Mouse (Mus musculus) cerebellum, postnatal 4 days (tissue): Measurements from ENCODE around the gene Zeb2.

Experiments
- DNase-seq, 2 experiments: peaks; one replicate each; pipeline ENCODE4 v3.0.0; 2022; ENCODE audit warnings: low spot score in 2 of 2, mixed read lengths in 1 of 2

Gene Zeb2

DNA sequence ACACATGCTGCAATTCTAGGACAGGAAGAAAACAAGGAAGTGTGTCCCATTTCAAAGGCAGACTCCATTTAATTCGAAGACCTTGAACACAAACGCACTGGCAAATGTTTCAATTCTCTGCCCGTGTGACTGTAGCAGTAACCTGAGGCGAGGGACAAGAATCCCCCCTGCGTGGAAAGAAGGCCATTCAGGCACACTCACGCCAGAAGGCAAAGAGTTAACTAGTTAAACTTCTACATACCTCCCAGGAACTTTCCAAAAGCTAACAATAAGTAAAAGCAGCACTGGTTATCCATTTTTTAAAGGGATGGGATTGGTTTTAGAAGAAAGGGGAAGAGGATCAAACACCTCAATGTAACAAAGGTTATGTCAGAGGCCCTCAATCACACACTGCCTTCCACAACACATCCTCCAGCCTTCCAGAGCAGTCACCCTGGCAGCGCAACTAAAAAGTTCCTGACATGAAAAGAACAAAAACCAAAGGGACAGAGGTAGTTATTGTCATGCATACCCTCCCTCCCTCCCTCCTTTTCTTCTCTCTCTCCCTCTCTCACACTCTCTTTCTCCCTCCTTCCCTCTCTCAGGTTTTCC, 53.8 kb downstream of the Zeb2 start:
- no peak for DNase-seq

DNA sequence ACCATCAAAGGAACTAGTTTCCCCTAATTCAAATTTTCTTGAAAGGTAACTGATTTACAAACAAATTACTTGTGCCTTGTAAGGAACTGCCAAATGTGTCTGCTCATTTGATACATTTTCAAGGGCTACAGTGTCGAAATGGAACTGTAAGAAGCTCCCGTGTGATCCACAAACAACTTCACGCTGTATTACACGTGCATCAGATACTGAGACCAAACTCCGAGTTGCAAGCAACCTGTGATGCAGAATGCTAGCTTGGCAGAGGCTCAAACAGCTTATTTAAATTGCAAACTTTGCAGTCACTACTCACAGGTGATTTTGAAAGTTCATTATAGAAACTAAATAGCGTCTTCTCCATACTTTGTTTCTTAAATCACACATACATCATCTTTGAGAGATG, 55.1 kb downstream of the Zeb2 start:
- DNase-seq: no peak

GRCm38 (mm10) chr2:45060768-45061167, 56.4 kb downstream of the Zeb2 start:
- no peak for DNase-seq

DNA sequence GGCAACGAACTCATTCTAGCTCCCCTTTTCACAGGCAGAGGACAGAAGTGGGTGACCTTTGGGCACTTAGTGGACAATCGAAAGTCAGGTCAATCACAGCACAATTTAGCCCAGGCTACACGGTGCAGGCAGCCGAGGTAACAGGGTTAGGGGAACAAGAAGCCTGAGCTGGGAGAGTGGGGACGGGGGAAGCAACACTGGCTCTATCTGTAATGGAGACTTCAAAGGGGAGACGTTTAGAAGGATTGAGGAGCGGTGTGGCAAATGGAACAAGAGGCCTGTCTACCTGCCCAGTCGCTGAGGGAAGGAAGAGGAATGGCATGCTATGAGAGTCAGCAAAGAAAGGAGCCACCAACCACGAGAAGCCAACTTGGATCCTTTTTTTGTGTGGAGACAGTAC, 57.0 kb downstream of the Zeb2 start:
- no peak for DNase-seq

DNA sequence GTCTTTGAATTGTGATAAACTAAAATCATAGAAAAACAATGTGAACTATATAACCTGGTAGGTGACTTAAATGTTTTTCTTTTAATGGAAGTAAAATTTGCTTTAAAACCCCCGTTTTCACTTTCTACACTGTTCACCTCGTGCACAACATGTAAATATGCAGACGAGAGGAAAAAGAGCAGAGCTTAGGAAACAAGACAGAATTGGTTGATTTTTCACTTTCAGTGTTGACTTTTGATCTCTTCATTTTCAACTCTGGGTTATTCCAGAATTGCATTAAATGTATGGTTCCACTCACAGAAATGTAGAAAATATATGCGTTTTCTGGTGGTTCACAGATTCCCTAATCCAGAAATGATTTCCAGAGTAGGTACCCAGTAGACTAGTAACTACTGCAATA, 57.6 kb downstream of the Zeb2 start:
- no peak for DNase-seq

GRCm38 (mm10) chr2:45059010-45059409, 58.2 kb downstream of the Zeb2 start:
- DNase-seq: no peak

DNA sequence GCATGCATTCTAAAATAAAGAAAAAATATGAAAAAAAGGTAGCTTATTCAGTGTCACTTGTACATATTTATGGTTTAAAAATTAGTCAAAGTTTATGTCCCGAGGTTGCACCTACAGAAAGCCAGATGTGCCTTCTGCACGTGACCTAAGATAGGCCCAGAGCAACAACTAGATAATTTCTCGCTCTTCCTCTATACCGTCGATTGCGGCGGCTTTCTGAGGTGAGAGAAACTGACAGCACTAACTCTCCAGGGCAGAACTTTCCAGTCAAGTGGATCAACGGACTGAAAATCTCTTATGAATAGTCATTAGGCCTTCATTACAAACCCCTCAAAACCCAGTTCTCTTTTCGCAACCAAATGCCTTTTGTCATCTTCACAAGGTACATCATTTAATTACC, 59.0 kb downstream of the Zeb2 start:
- no peak for DNase-seq

DNA sequence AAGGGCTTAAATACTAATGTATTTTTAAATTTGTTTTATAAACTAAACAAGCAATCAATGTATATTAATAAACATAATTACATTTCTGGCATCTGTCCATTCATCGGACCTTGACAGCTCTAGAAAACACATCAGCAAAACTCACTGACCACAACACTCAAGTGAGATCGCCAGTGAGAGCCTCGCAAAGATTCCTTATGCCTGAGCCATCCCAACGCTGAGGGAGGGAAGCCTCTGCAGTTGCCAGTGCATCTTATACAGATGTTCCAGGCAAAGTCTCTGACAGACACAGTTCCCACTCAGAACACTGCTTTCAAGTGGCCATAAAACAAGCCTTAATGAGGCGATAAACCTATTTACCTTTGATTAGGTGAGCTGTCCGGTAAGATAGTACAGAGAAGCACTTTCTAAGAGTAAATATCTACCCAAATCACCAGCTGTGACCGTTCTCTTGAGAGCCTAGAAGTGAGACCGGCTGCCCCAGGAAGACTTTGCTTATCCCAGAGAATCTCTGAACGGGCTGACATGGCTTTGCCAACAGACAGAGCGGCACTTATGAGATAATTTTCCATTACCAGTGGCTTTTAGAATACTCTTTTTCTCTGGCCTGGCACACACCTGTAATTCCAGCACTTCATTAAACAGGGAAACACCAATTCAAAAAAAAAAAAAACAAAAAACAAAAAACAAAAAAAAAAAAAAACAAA, 60.2 kb downstream of the Zeb2 start:
- no peak for DNase-seq

- no peak for DNase-seq
Observed at GRCm38 (mm10) chr2:45055926-45056325, 61.3 kb downstream of the Zeb2 start.

DNA sequence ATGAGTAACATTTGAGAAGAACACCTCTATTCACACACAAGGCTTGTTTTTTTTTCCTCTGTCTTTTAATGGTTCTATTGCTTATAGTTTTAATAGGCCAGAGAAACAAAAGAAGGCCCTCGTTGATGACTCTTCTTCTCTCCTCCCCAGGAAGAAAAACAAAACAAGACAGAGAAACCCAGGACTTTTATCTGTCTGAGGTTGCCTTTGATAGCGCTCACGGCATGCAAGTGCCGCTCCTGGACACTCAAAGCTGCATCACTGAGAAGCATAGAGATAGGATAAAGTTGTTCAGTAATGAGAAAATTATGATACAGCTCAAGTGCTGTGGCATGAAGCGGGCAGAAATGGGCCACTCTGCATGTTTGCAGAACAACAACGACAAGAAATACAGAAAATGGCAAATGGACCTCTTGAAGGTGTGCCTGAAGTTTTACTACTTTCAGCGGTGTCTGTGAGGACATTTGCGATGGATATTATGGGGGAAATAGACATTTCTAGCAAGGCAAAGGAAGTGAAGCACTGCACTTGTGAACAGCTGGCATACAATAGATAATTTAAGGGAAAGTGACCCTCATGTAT, 62.1 kb downstream of the Zeb2 start:
- no peak for DNase-seq

DNA sequence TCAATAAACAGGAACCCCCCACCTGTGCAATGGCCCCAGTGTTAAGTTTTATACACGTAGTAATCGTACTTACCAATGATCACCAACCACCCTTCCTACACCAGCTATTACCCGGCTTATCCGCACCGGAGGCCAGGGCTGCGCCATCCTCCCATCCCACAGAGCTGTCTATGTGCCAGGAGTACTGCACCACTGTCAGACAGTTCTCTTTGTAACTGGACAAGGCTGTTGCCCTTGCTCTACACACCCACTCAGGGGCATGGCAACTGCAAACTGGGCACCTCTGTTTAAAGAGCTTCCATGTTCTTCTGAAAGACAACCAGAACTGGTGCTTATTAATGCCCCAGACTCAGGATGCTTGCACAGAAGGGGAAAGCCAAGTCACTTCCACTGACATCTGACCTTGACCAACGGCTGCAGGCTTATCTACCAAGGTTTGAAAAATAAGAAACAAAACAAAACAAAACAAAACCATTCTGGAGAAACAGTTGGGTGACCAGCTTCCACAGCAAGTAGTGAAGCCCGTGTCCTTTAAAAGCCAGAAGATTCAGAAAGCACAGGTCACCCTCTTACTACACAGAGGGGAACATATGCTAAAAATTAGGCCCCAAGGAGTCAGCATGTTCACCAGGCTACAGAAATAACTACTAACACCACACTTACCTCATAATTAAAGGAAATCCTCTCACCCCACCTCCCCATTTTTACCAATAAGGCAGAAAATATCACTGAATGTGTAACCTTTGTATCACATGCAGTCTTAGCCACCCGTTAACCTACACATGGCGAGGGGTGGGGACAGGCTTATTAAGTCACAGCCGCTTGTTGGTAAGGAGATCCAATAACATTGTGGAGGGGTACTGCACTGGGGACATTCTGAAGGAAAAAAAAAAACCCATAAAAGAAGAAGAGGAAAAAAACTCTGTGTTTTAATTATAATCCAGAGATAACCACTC, 62.8 kb downstream of the Zeb2 start:
- DNase-seq: no peak

DNA sequence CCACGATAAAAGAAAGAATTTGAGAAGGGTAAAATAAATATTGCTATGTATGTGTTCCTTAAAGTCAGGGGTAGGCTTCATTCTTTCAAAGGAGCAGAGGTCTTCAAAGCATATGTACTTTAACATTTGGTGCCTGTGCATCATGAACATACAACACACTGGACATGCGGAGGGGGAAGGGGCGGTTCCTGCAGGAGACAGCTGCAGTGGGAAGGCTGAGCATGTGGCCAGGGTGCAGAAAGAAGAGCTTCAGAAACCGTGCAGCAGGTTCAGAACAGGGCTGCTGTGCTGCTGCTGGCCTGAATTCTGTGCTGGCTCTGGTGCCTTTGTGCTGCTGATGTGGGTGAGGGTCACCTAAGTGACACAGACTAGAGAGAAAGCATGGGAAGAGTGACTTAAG, 64.6 kb downstream of the Zeb2 start:
- DNase-seq: no peak

DNA sequence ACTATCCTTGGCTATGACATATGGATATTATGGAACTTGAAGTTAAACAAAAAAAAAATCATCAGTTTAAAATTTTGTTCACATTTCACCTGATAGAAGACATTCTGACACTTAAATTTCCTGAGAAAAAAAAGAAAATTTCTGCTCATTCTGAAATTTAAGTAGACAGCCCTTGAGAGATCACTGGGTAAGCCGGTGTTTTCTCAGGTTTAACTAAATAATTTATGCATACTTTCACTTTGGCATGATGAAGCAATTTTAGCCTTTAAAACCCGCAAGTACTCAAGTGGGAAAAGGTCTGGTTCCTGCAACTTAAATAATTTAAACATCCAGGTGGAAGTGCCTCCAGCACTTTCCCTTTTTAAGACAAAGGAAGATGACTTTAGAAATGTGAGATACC, 65.9 kb downstream of the Zeb2 start:
- no peak for DNase-seq

DNA sequence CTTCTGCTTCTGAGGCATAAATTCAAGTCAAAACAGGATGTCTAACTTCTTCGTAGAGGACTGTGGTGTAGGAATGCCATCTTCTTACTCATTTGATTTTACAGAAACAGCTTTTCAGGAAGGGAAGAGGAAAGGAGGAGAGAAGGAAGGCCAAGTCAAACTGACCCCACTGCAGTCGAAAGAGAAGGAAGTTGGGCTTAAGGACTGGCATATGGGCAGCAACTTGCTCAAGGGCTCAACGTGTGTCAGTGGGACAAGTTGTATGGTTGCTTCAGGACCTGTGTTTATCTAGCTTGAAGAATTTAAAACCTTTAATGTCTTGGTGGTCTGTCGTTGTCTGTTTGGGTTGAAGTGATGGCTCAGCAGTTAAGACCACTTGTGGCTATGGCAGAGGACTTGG, 67.3 kb downstream of the Zeb2 start:
- DNase-seq: no peak

DNA sequence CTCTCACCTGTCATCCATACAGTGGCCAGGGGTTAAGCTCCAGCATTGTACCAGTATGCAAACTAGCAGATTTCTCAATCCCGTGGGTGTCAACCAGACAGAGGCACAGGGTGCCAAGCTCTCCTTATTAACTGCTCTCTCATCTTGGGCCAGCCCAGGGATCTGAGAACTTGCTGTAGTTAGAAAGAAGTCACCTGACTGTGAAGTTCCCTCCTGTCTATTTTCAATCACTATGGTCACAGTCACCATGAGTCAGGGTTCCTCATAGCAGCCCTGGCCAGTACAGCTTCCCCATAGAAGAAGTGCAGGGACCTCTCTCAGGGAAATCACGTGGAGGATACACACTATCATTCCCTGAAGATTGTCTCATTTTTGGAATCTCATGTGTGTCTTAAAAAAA, 67.9 kb downstream of the Zeb2 start:
- no peak for DNase-seq

DNA sequence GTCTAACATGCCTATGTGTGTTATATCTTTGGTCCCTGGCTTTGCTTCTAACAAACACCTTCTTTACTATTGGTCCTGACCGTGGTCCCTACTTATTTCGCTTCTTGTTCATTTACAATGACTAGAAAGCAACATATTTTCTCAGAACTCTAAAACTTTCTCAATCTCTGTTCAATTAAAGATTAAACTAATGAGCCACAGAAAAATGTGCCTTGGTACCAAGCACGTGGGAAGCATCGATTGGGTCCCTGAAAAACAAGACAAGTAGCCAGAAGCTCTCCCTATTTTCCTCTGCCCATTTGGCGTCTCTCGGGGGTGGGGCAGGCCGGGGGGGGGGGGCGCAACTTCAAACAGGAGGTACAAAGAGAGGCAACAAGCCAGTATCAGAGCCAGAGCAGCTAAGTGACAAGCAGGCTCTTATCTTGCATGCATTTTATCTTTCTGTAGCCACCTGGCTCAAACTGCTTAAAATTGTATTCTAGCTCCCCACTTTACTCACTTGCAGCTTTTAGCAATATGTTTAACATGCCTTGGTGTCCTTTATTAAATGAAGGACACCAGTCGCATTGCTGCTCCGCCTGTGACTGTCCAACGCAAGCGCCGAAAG, 76.4 kb downstream of the Zeb2 start:
- DNase-seq: no peak

DNA sequence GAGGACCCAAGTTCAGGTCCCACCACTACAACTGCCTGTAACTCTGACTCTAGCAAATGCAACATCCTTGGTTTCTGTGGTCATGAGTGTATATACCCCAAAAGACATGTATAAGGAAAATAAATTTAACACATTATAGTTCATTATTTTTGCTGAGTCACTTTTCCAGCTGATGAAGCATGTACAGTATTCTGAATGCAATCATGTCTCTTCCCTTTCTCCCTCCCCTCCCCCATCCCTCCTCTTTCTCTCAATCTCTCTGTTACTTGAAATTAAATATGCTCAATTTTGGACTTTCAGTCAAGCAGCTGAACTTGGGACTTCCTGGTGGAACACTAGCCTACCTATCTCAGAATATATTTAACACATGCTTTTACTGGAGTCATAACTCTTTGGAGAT, 77.7 kb downstream of the Zeb2 start:
- no peak for DNase-seq

DNA sequence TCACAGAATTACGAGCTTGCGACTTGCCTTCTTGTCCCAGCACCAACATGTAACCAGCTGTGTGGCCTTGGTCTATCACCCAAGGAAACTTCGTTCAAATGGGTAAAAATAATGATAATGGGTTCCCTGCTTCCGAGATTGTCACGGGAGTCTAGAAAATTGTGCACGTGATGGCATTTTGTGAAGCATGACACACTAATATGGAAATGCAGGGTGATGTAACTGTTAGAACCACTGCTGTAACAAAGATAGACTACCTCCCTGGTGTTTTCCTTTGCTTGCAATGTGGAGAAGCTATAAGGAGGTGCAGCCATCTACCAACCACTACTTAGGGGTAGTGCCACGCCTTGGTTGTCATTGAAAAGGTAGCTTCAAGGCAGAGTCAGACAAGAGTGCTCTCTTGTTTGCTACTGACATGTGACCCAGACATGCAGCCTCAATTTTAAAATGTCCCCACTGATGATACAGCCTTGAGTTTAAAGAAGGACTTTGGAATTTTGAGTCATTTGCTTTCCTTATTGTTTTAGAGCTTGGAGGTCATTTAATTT, 89.0 kb downstream of the Zeb2 start:
- DNase-seq: no peak

GRCm38 (mm10) chr2:45017186-45017800, 99.9 kb downstream of the Zeb2 start:
- DNase-seq: no peak

- DNase-seq: no peak
Observed at GRCm38 (mm10) chr2:45013325-45013724, 103.9 kb downstream of the Zeb2 start.

GRCm38 (mm10) chr2:45012676-45013075, 104.5 kb downstream of the Zeb2 start:
- DNase-seq: no peak
